Mouse (Mus musculus) adrenal gland, adult 2 months (tissue): ENCODE results near the gene Mapkapk3. TPM values are rescaled to one million over a fixed set of nuclear protein-coding genes. Genes with fewer than 3 reads are reported as not detected.

Experiments used
- DNase-seq: peaks from one replicate; pipeline ENCODE4 v3.0.0; 2021
- polyA plus RNA-seq: library from polyadenylated mRNA; depleted of rRNA; stranded (reverse); fragments of >200 nt; gene quantifications from 2 replicates; pipeline ENCODE4 v1.2.3, GENCODE M21; 2012
- total RNA-seq, 2 experiments: library from RNA; stranded (reverse); gene quantifications; 2 replicates each; pipeline ENCODE4 v1.2.3; 2021

Mapkapk3 gene
- total and polyA plus RNA-seq, 3 experiments = 27.9 to 69.9 (median 41.7) TPM

DNA sequence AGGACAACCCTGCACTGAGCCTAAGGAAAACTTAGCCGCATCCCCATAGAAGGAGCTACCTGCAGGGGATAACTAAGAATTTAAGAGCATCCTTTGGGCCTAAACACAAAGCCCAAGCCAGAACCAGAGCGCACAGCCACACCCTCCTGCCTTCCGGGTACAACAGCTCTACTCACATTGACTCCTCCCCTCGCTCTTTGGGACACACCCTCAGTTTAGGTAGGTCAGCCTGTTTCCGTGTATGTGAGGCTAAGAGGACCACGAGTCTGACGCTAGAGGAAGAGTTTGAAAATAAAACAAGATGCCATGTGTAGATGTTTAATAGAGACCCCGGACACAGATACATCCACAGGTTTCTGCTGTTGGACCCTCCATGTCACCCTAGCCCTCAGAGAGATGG, 966 bp downstream of the Mapkapk3 start:
- no peak for DNase-seq

GRCm38 (mm10) chr9:107288105-107288650, 1.5 kb downstream of the Mapkapk3 start:
- no peak for DNase-seq

- no peak for DNase-seq
Measured at GRCm38 (mm10) chr9:107287294-107287693, 2.4 kb downstream of the Mapkapk3 start.

DNA sequence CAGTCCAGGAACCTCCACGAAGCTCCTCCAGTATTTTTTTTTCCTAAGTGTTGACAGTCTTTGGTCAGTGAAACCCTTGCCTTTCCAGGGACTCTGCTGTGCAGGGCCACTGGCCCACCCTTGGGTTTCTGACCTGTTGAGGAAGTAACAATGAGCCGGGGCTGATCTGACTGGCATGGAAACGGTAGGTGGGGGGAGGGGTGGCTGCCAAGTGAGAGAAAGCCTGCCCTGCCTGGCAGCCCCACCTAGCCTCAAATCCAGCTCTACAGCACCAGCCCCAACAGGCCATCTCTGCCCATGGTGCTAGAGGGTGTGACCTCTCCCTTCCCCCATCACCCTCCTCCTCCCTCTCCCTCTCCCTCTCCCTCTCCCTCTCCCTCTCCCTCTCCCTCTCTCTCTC, 4.7 kb downstream of the Mapkapk3 start:
- no peak for DNase-seq

DNA sequence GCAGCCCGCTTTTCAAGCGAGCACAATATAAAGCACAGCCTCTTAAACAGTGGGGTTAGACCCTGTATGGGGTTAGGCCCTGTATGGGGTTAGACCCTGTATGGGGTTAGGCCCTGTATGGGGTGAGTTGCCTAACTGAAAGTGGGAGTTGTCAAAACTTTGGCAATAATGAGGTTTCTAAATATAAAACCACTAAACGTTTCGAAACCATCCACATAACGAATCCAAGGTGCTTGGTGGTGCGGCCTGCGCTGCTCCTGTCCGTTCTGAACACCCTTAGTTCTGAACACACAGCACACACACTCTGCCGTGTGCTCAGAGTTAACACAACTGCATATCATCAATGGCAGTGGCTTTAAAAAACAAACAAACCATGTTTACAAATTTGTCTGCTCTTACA, 6.7 kb downstream of the Mapkapk3 start:
- no peak for DNase-seq

GRCm38 (mm10) chr9:107281241-107281987, 8.3 kb downstream of the Mapkapk3 start:
- DNase-seq = no peak

DNA sequence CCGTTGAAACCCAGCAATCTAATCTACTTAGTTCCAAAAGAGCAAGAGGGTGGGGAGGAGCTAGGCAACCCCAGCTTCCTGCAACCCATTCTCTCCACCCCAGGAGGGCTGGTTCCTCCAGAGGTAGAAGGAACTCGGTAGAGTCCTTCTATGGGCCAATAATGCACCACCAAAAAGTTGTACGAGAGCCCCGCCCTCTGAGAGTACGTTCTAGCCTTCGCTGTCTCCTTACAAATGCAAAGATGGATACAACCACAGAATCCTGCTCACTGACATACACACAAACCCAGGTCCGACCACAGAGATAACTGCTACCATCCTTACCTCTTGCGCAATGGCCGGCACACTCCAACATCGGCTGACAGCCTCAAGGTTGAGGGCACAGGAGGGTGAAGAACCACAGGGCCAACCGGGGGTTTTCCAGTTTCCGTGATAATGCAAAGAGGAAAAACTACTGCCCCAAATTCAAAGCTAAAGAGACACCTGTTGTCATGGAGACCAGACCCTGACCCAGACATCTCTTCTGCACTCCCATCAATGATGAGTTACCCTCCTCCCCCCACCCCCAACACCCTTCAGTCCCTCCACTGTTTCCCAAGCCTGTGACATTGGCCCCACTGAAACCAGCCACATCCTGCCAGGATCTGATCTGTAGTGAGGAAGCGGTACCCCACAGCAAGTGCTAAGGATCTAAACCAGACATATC, 9.2 kb downstream of the Mapkapk3 start:
- peak; percentile 73 for DNase-seq

GRCm38 (mm10) chr9:107279378-107280321, 10.0 kb downstream of the Mapkapk3 start:
- no peak for DNase-seq

DNA sequence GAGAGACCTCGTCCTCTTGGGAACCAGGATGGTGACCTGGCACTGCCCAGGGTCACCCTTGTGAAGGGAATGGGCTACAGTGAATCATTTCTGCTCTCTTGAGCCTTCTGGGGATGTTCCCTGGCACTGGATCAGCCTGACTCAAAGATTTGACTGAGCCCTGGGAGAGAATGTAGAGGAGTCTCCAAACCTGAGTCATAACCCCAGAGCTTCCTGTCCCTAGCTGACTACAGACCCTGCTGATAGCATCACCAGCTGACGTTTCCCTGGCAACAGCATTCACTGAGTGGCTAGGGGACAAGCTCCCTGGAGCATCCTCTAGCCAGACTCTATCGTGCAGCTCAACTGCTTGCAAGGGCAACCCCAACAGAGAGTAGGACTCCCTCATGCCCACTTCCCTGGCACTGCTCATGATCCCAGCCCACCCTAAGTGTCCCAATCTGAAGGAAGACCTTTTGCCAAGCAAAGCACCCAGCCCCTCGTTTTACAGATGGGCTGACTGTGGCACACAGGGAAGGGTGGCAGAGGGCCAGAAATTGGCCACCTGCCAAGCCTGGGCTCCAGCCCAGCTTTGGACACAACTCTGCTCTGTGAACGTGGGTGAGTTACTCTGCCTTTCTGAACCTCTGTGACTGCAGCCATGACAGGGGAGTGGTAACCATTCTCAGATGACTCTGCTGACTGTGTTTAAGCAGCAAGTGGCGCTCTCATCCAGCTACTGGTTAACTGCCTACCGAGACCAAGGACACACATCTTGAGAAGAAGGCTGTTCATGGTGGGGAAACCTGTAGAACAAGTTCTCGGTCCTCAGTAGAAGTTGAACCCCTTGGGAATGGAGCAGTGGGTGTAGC, 10.9 kb downstream of the Mapkapk3 start:
- DNase-seq = peak; percentile 89

- DNase-seq = no peak
Measured at GRCm38 (mm10) chr9:107278126-107278525, 11.6 kb downstream of the Mapkapk3 start.

DNA sequence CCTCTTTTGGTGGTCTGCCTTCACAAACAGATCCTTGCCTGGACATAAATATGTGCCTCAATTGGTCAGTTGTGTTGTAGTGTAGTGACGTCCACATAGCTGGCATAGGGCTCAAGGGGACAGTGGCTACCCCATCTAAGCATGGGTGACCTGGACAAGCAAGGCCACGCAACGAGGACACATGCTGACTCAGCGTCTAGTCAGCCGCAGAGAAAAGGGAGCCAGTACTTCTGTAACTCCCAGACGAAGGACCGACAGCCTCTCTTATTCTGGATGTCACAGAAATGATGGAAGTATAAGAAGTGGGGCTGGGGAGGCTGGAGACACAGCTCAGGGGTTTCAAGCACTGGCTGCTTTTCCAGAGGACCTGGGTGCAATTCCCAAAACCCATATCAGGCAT, 12.1 kb downstream of the Mapkapk3 start:
- DNase-seq = peak; percentile 89

DNA sequence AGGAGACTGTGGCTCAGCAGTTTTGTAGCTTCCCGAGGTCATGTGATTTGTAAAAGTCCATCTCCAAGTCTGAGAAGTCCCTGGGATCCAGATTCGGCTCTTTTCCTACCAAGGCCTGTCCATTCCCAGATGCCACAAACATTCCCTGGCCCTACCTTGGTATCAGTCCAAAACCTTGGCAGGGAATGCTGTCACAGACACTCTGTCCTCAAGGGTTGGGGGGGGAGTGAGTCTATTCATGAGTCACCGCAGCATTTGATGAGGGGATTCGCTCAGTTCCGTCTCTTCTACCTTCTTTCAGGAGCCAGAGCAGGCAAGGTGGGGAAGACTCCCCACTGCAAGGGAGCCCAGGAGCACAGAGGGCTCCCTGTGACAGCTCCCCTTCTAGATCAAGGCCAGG, 14.0 kb downstream of the Mapkapk3 start:
- peak; percentile 82 for DNase-seq

DNA sequence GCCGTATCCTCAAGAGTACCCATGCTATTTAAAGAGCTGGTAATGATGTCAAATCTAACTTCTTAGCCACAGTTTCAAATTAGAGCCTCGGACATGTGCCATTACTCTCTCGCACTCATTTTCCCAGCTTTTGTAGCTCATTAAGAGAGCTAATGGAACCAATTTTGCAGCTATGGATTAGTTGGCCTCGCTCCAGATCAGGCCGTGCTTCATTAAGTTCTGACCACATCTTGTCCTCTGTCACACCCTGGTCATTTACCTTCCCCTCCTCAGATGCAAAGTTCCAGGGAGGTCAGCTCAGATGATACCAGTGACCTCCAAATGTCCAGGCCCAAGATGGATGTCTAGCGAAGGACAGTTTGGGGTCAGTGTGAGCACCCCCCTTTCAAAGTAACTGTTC, 14.9 kb downstream of the Mapkapk3 start:
- DNase-seq = no peak

DNA sequence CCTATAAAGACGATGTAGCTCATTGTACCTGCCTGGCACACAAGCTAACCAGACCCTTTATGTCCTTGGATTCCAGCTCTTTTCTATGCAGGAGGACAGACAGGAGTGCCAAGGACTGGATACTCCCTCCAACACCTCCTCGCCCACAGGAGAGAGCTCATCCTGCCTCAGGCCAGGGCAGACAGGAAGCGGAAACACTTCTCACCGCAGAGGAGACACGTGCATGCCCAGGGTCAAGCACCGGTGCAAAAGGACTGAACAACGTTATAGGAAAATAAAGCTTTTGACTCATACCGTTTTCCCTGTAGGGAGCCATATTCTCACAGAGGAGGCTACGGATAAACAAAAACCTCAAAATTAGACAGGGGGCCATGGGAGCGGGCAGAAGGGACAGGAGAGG, 16.5 kb downstream of the Mapkapk3 start:
- DNase-seq = no peak

- no peak for DNase-seq
Measured at GRCm38 (mm10) chr9:107272284-107272683, 17.4 kb downstream of the Mapkapk3 start.

DNA sequence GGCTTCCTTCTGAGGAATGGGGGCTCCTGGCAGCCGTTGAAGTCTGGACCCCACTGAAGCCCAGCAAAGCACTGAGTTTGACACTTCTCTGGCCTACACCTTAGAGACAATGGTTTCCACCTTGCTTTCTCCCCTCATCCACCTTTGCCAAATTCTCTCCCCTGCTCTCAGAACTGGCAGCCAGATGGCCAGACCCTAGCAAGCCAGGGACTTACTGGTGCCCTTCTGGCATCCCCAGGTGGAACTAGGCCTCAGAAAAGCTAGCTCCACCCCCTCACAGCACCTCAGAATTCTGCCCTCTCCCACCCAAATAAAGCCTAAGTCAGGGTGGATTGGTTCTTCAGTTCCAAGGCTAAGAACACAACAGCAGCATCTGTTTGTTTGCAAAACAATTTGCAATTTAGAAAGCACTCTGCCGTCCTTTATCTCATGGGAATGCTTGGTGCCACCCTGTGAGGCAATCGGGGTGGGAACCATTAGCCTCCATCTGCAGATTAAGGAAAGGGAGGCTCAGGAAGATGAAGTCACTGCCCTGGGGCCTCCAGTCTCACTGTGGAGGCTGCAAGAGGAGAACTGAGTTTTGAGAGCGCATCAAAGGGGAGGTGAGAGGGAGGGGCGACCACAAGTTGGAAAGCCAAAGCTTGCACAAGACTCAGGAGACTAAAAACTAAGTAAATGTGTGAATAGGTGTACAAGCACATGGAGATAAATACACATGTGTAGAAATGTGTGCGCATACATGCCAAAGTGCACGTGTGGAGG, 18.3 kb downstream of the Mapkapk3 start:
- no peak for DNase-seq

- DNase-seq = no peak
Measured at GRCm38 (mm10) chr9:107269772-107270171, 19.9 kb downstream of the Mapkapk3 start.

- no peak for DNase-seq
Measured at GRCm38 (mm10) chr9:107267721-107268402, 21.8 kb downstream of the Mapkapk3 start.

GRCm38 (mm10) chr9:107267028-107267427, 22.6 kb downstream of the Mapkapk3 start:
- DNase-seq = no peak

GRCm38 (mm10) chr9:107264731-107265130, 24.9 kb downstream of the Mapkapk3 start:
- DNase-seq = no peak
